Mouse (Mus musculus) spleen, postnatal 10 days (tissue): ENCODE data around the gene Ccdc42.
A peak's percentile ranks its signal among the peaks of the same experiment; 100 is the strongest.

Experiments used
- DNase-seq, 2 experiments: peaks; one replicate each; pipeline ENCODE4 v3.0.0; 2021 to 2022; ENCODE audit warnings: low spot score in 2 of 2

Ccdc42 gene

GRCm38 (mm10) chr11:68586721-68587120, at the start of gene Ccdc42:
TSS of gene Ccdc42 (plus strand) at chr11:68587021.
- DNase-seq: no peak

GRCm38 (mm10) chr11:68539621-68540020, 47.2 kb upstream of the Ccdc42 start:
- no peak for DNase-seq

GRCm38 (mm10) chr11:68544554-68544953, 42.3 kb upstream of the Ccdc42 start:
- no peak for DNase-seq

GRCm38 (mm10) chr11:68545172-68545571, 41.6 kb upstream of the Ccdc42 start:
- no peak for DNase-seq

- no peak for DNase-seq
These were observed 41.1 kb upstream of the Ccdc42 start for GRCm38 (mm10) chr11:68545682-68546222.

GRCm38 (mm10) chr11:68547484-68547883, 39.3 kb upstream of the Ccdc42 start:
- DNase-seq: no peak

GRCm38 (mm10) chr11:68549597-68549996, 37.2 kb upstream of the Ccdc42 start:
- peak in 1 of 2 experiments; percentile 34 for DNase-seq

- no peak for DNase-seq
These were observed 36.5 kb upstream of the Ccdc42 start for GRCm38 (mm10) chr11:68550358-68550757.

- DNase-seq: peak; percentile 16 to 73
These were observed 32.8 kb upstream of the Ccdc42 start for GRCm38 (mm10) chr11:68553981-68554471.

GRCm38 (mm10) chr11:68555918-68556584, 30.8 kb upstream of the Ccdc42 start, which contains the start of gene Mfsd6l:
TSS of gene Mfsd6l (plus strand) at chr11:68556186.
- DNase-seq: no peak

GRCm38 (mm10) chr11:68559546-68559945, 27.3 kb upstream of the Ccdc42 start:
- DNase-seq: peak in 1 of 2 experiments; percentile 31

- no peak for DNase-seq
These were observed 24.6 kb upstream of the Ccdc42 start for GRCm38 (mm10) chr11:68561957-68562950.

GRCm38 (mm10) chr11:68564356-68565031, 22.3 kb upstream of the Ccdc42 start:
- DNase-seq: no peak

- no peak for DNase-seq
These were observed 21.8 kb upstream of the Ccdc42 start for GRCm38 (mm10) chr11:68565032-68565429.

- DNase-seq: peak; percentile 30 to 60
These were observed 20.3 kb upstream of the Ccdc42 start for GRCm38 (mm10) chr11:68566447-68567059.

- no peak for DNase-seq
These were observed 16.0 kb upstream of the Ccdc42 start for GRCm38 (mm10) chr11:68570861-68571260.

- DNase-seq: no peak
These were observed 9.7 kb upstream of the Ccdc42 start for GRCm38 (mm10) chr11:68577076-68577475.

GRCm38 (mm10) chr11:68579462-68579881, 7.3 kb upstream of the Ccdc42 start:
- no peak for DNase-seq

GRCm38 (mm10) chr11:68580566-68580965, 6.3 kb upstream of the Ccdc42 start:
- no peak for DNase-seq

- no peak for DNase-seq
These were observed 3.6 kb upstream of the Ccdc42 start for GRCm38 (mm10) chr11:68583225-68583624.

GRCm38 (mm10) chr11:68583906-68584480, 2.8 kb upstream of the Ccdc42 start:
- DNase-seq: no peak
